In genomic region chr1:46892752-46893151, GRCm38 (mm10) we compare ENCODE assay signal across 8 mouse cellular contexts. TPM values are rescaled to one million over a fixed set of nuclear protein-coding genes. Genes with fewer than 3 reads are reported as not detected.
DNase-seq lines count a peak whose midpoint lies in the region; ATAC-seq and TF ChIP-seq lines count a peak whose summit lies in the region.

Slc39a10 (minus strand) TSS chr1:46892852.

- TF ChIP-seq CTCF in lung, embryonic 14.5 days (IDR thresholded peaks at IDR 0.05; ENCODE audit: low read depth), result no peak

- 65% methylated on average over 3 of the region's 3 CpGs for WGBS in lung, embryonic 14.5 days
- 55% methylated on average over 3 of the region's 3 CpGs for WGBS in embryonic facial prominence, embryonic 12.5 days
- 63% methylated on average over 3 of the region's 3 CpGs for WGBS in midbrain, embryonic 16.5 days

- H3K4me2 ChIP-seq in lung, embryonic 14.5 days, result no peak within 1 kb of the TSS
- no peak within 1 kb of the TSS for H3K4me2 ChIP-seq in embryonic facial prominence, embryonic 12.5 days (replicated peaks)
- H3K4me2 ChIP-seq in midbrain, embryonic 16.5 days (ENCODE audit: low read length), result no peak within 1 kb of the TSS

- no peak within 1 kb of the TSS for H3K9ac ChIP-seq in lung, embryonic 14.5 days
- H3K9ac ChIP-seq in embryonic facial prominence, embryonic 12.5 days, result no peak within 1 kb of the TSS
- H3K9ac ChIP-seq in midbrain, embryonic 16.5 days (ENCODE audit: low read depth, low read length), result no peak within 1 kb of the TSS

- no peak within 1 kb of the TSS for H3K27ac ChIP-seq in lung, embryonic 14.5 days (ENCODE audit: low read depth)
- no peak within 1 kb of the TSS for H3K27ac ChIP-seq in embryonic facial prominence, embryonic 12.5 days
- no peak within 1 kb of the TSS for H3K27ac ChIP-seq in midbrain, embryonic 16.5 days (ENCODE audit: low read length)

- H3K27me3 ChIP-seq in lung, embryonic 14.5 days (ENCODE audit: insufficient read depth, low read length), result no peaks in the 10 kb centered on the region
- H3K27me3 ChIP-seq in embryonic facial prominence, embryonic 12.5 days, result no peaks in the 10 kb centered on the region
- no peaks in the 10 kb centered on the region for H3K27me3 ChIP-seq in midbrain, embryonic 16.5 days (ENCODE audit: control insufficient read depth, insufficient read depth, low read depth, low read length)

- H3K9me3 ChIP-seq in lung, embryonic 14.5 days (ENCODE audit: low read depth, low read length), result no peaks in the 10 kb centered on the region
- H3K9me3 ChIP-seq in embryonic facial prominence, embryonic 12.5 days, result no peaks in the 10 kb centered on the region
- no peaks in the 10 kb centered on the region for H3K9me3 ChIP-seq in midbrain, embryonic 16.5 days (replicated peaks; ENCODE audit: control insufficient read depth, low read length, poor library complexity, severe bottlenecking)

- ATAC-seq in lung, embryonic 14.5 days (ENCODE audit: insufficient read depth), result no peak
- no peak for ATAC-seq in embryonic facial prominence, embryonic 12.5 days (ENCODE audit: insufficient number of reproducible peaks, insufficient read depth, low FRiP score, low TSS enrichment)
- no peak for ATAC-seq in inflammation-experienced regulatory T-cells, adult 6 months
- no peak for ATAC-seq in midbrain, embryonic 16.5 days
- no peak for ATAC-seq in frontal cortex, adult (ENCODE audit: low TSS enrichment)

- H3K36me3 ChIP-seq in lung, embryonic 14.5 days (ENCODE audit: insufficient read depth), result no peaks in the 10 kb centered on the region
- no peaks in the 10 kb centered on the region for H3K36me3 ChIP-seq in embryonic facial prominence, embryonic 12.5 days
- no peaks in the 10 kb centered on the region for H3K36me3 ChIP-seq in midbrain, embryonic 16.5 days (ENCODE audit: control insufficient read depth, insufficient read depth, low read length)

- no peak within 1 kb of the TSS for H3K4me3 ChIP-seq in lung, embryonic 14.5 days (ENCODE audit: low read depth, low read length)
- H3K4me3 ChIP-seq in embryonic facial prominence, embryonic 12.5 days, result no peak within 1 kb of the TSS
- H3K4me3 ChIP-seq in midbrain, embryonic 16.5 days (ENCODE audit: low read depth, low read length), result no peak within 1 kb of the TSS

- 0 out of 2 replicates have a peak, but pooled peaks cover 5% of the 10 kb centered on the region for H3K4me1 ChIP-seq in lung, embryonic 14.5 days (ENCODE audit: insufficient read depth)
- H3K4me1 ChIP-seq in embryonic facial prominence, embryonic 12.5 days, result peaks cover 6% of the 10 kb centered on the region
- no peaks in the 10 kb centered on the region; the same call in 1 of the 2 replicates for H3K4me1 ChIP-seq in midbrain, embryonic 16.5 days (ENCODE audit: control insufficient read depth, insufficient read depth, low read length)

- DNase-seq in lung, embryonic 14.5 days, result no peak
- DNase-seq in lung, postnatal 14 days, result no peak
- DNase-seq in gastrocnemius, postnatal 25 days, result no peak
- no peak for DNase-seq in embryo, embryonic 11 days

RNA-seq across cellular contexts. Expression of gene Slc39a10, which starts in this region (rescaled TPM):
- polyA plus RNA-seq in lung, embryonic 14.5 days (2014; fragmentation: Nextera tagmentation; extraction: Ambion mirVana), result 57.0 and 60.1 TPM in 2 replicates
- polyA plus RNA-seq in embryonic facial prominence, embryonic 12.5 days (2016; fragmentation: Nextera tagmentation; extraction: Ambion mirVana), result 61.0 and 71.2 TPM in 2 replicates
- 10 to 100 TPM; 12.0 to 16.0 (median 14.8) TPM for polyA plus RNA-seq in inflammation-experienced regulatory T-cells, adult 6 months (2017; shearing (Covaris generic))
- polyA plus RNA-seq in midbrain, embryonic 16.5 days (2015; fragmentation: Nextera tagmentation; extraction: Ambion mirVana), result 73.6 and 84.4 TPM in 2 replicates
- total RNA-seq in gastrocnemius, postnatal 25 days (2021), result 1 to 10 TPM; 5.7 to 6.5 TPM
